30 mouse cellular contexts compared by ENCODE assay signal in the genomic region with DNA sequence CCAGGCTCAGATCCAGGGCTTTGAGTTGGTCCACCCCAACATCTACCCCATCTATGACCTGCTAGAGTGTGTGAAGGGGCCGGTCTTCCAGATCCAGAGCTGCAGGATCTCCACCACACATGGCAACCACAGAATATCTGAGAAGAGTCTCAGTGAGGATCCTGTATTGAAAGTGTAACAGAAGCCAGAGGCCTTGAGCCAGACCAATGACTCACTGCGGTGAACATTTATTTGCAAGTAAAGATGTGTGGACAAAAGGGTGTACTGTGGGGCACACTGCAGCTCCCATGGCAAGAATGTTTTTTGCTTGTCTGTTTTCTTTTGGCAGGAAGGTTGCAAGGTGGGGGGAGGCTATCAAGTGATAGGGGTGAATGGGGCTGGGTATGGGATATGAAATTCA. TPM values are rescaled to one million over a fixed set of nuclear protein-coding genes. Genes with fewer than 3 reads are reported as not detected.
A peak's percentile ranks its signal among the peaks of the same experiment; 100 is the strongest.
DNase-seq lines count a peak whose midpoint lies in the region; ATAC-seq lines count a peak whose summit lies in the region.
"Had no signal": no experiment of that assay in that cellular context is flagged by ENCODE, and none has a peak within 500 bp of the region (broad histone marks: within the 10 kb centered on the region; RNA-seq: fewer than 3 reads in every experiment).

No protein-coding gene starts in this region.

- no peak overlapping the region for H3K4me3 ChIP-seq in midbrain, embryonic 11.5 days (ENCODE audit: low read depth, low read length)
- H3K4me3 ChIP-seq in midbrain, embryonic 16.5 days (ENCODE audit: low read depth, low read length) = no peak overlapping the region
- H3K4me3 ChIP-seq: embryonic facial prominence, embryonic 12.5 days; forebrain, embryonic 10.5 days; heart, embryonic 10.5 days; hindbrain, embryonic 13.5 days had no signal

- H3K36me3 ChIP-seq in midbrain, embryonic 11.5 days (ENCODE audit: control insufficient read depth, insufficient read depth, low read length) = no peaks in the 10 kb centered on the region
- H3K36me3 ChIP-seq in midbrain, embryonic 16.5 days (ENCODE audit: control insufficient read depth, insufficient read depth, low read length) = peaks cover 2% of the 10 kb centered on the region; the same call in 1 of the 2 replicates
- H3K36me3 ChIP-seq: G1E had no signal

- H3K9me3 ChIP-seq in midbrain, embryonic 11.5 days (ENCODE audit: control insufficient read depth, low read length) = no peaks in the 10 kb centered on the region
- no peaks in the 10 kb centered on the region for H3K9me3 ChIP-seq in midbrain, embryonic 16.5 days (replicated peaks; ENCODE audit: control insufficient read depth, low read length, poor library complexity, severe bottlenecking)
- H3K9me3 ChIP-seq: embryonic facial prominence, embryonic 12.5 days; forebrain, embryonic 10.5 days; G1E; heart, embryonic 10.5 days; hindbrain, embryonic 13.5 days had no signal

- ATAC-seq in midbrain, embryonic 11.5 days (ENCODE audit: low FRiP score) = no peak
- no peak for ATAC-seq in midbrain, embryonic 16.5 days
- ATAC-seq: activated CD4-positive, CD25-positive, alpha-beta regulatory T cell, adult 4 months; CD4-positive, CD25-positive, alpha-beta regulatory T cell, adult 4 months; forebrain, embryonic 14.5 days; hindbrain, postnatal 0 days; Patski had no signal

- WGBS in midbrain, embryonic 11.5 days = 91% methylated on average over 2 of the region's 2 CpGs
- 94% methylated on average over 2 of the region's 2 CpGs for WGBS in midbrain, embryonic 16.5 days

- no peak overlapping the region for H3K4me2 ChIP-seq in midbrain, embryonic 11.5 days
- no peak overlapping the region for H3K4me2 ChIP-seq in midbrain, embryonic 16.5 days (ENCODE audit: low read length)
- H3K4me2 ChIP-seq: embryonic facial prominence, embryonic 12.5 days; hindbrain, embryonic 13.5 days had no signal

- peak; percentile 54 for DNase-seq in midbrain, embryonic 11.5 days (ENCODE audit: low spot score, missing footprints)
- DNase-seq in adrenal gland, adult 2 months = peak; percentile 73
- peak; percentile 19 for DNase-seq in adrenal gland, postnatal 25 days
- DNase-seq in right cerebral cortex, postnatal 25 days = no peak
- DNase-seq in ovary, adult 18-20 months (ENCODE audit: low spot score) = no peak
- no peak for DNase-seq in frontal cortex, postnatal 10 days (ENCODE audit: low spot score in 2 of 2)
- DNase-seq: B cell, adult 2 months; cerebellum, adult 11-12 months; cerebellum, adult 9-10 months; cerebellum, postnatal 25 days; gastrocnemius, postnatal 36 days; heart, adult 18-20 months; heart, postnatal 10 days; kidney, adult 11 months had no signal

- no peak overlapping the region for H3K27ac ChIP-seq in midbrain, embryonic 11.5 days (ENCODE audit: low read depth, low read length)
- H3K27ac ChIP-seq in midbrain, embryonic 16.5 days (ENCODE audit: low read length) = no peak overlapping the region
- H3K27ac ChIP-seq: embryonic facial prominence, embryonic 12.5 days; forebrain, embryonic 10.5 days; heart, embryonic 10.5 days; hindbrain, embryonic 13.5 days; hindbrain, postnatal 0 days had no signal

- H3K27me3 ChIP-seq in midbrain, embryonic 11.5 days (ENCODE audit: control insufficient read depth, insufficient read depth, low read length) = no peaks in the 10 kb centered on the region
- H3K27me3 ChIP-seq in midbrain, embryonic 16.5 days (ENCODE audit: control insufficient read depth, insufficient read depth, low read depth, low read length) = no peaks in the 10 kb centered on the region
- H3K27me3 ChIP-seq: embryonic facial prominence, embryonic 12.5 days; hindbrain, embryonic 13.5 days; Patski had no signal

- H3K4me1 ChIP-seq in midbrain, embryonic 11.5 days (ENCODE audit: control insufficient read depth, insufficient read depth, low read length) = no peaks in the 10 kb centered on the region
- no peaks in the 10 kb centered on the region for H3K4me1 ChIP-seq in midbrain, embryonic 16.5 days (ENCODE audit: control insufficient read depth, insufficient read depth, low read length)
- H3K4me1 ChIP-seq: embryonic facial prominence, embryonic 12.5 days; heart, embryonic 10.5 days; hindbrain, embryonic 13.5 days had no signal

- H3K9ac ChIP-seq in midbrain, embryonic 11.5 days (ENCODE audit: low read length) = no peak overlapping the region
- no peak overlapping the region for H3K9ac ChIP-seq in midbrain, embryonic 16.5 days (ENCODE audit: low read depth, low read length)
- H3K9ac ChIP-seq: embryonic facial prominence, embryonic 12.5 days; hindbrain, embryonic 13.5 days had no signal

RNA-seq across cellular contexts. Expression of a gene that starts 9.6 kb away (rescaled TPM):
- polyA plus RNA-seq in midbrain, embryonic 11.5 days (2014; fragmentation: Nextera tagmentation; extraction: Ambion mirVana) = 82.7 and 89.5 TPM in 2 replicates
- 26.6 and 32.1 TPM in 2 replicates for polyA plus RNA-seq in midbrain, embryonic 16.5 days (2015; fragmentation: Nextera tagmentation; extraction: Ambion mirVana)
- total RNA-seq in adrenal gland, adult 2 months (2021) = 1 to 10 TPM; 3.9 to 4.4 TPM
- polyA plus RNA-seq in adrenal gland, adult 2 months (2012; rRNA removed) = 2.3 and 3.2 TPM in 2 replicates
- 2.4 and 3.1 TPM in 2 replicates for total RNA-seq in adrenal gland, postnatal 25 days (2021)

RNA-seq across cellular contexts. Expression of a gene that starts 35.7 kb away (rescaled TPM):
- not detected in 2 replicates for polyA plus RNA-seq in midbrain, embryonic 11.5 days (2014; fragmentation: Nextera tagmentation; extraction: Ambion mirVana)
- polyA plus RNA-seq in midbrain, embryonic 16.5 days (2015; fragmentation: Nextera tagmentation; extraction: Ambion mirVana) = not detected in 2 replicates
- not detected for total RNA-seq in adrenal gland, adult 2 months (2021)
- polyA plus RNA-seq in adrenal gland, adult 2 months (2012; rRNA removed) = 0.04 TPM in 1 of 2 replicates, not detected in the other
- not detected in 2 replicates for total RNA-seq in adrenal gland, postnatal 25 days (2021)
- total RNA-seq: G1E; gastrocnemius, adult 8-10 months; gastrocnemius, postnatal 36 days; heart, adult 18-20 months; hematopoietic stem cell, adult 5-6 weeks; hindbrain, postnatal 0 days had no signal
- polyA plus RNA-seq: CD4-positive, CD25-positive, alpha-beta regulatory T cell, adult 4 months; cortical plate, adult 2 months; embryonic facial prominence, embryonic 12.5 days; forebrain, embryonic 10.5 days; forebrain, embryonic 14.5 days; G1E; heart, embryonic 10.5 days; heart, embryonic 14.5 days; hindbrain, embryonic 13.5 days; hindbrain, postnatal 0 days; intestine, embryonic 14.5 days had no signal

RNA-seq across cellular contexts. Expression of a gene that starts 56.7 kb away (rescaled TPM):
- 226 and 236 TPM in 2 replicates for polyA plus RNA-seq in midbrain, embryonic 11.5 days (2014; fragmentation: Nextera tagmentation; extraction: Ambion mirVana)
- 340 and 348 TPM in 2 replicates for polyA plus RNA-seq in midbrain, embryonic 16.5 days (2015; fragmentation: Nextera tagmentation; extraction: Ambion mirVana)
- total RNA-seq in adrenal gland, adult 2 months (2021) = 100 to 1,000 TPM; 182 to 183 TPM
- polyA plus RNA-seq in adrenal gland, adult 2 months (2012; rRNA removed) = 141 and 143 TPM in 2 replicates
- 169 and 173 TPM in 2 replicates for total RNA-seq in adrenal gland, postnatal 25 days (2021)

Comparison
In these comparisons a context has a peak if more than half of its experiments do, and no peak if none do; other contexts are left out.
1. DNase-seq: peak in midbrain, embryonic 11.5 days (single experiment), adrenal gland, adult 2 months (single experiment) and adrenal gland, postnatal 25 days (single experiment); none in right cerebral cortex, postnatal 25 days (single experiment), ovary, adult 18-20 months (single experiment) and frontal cortex, postnatal 10 days (0 of 2).